20 mouse cellular contexts compared by ENCODE assay signal in the genomic region with DNA sequence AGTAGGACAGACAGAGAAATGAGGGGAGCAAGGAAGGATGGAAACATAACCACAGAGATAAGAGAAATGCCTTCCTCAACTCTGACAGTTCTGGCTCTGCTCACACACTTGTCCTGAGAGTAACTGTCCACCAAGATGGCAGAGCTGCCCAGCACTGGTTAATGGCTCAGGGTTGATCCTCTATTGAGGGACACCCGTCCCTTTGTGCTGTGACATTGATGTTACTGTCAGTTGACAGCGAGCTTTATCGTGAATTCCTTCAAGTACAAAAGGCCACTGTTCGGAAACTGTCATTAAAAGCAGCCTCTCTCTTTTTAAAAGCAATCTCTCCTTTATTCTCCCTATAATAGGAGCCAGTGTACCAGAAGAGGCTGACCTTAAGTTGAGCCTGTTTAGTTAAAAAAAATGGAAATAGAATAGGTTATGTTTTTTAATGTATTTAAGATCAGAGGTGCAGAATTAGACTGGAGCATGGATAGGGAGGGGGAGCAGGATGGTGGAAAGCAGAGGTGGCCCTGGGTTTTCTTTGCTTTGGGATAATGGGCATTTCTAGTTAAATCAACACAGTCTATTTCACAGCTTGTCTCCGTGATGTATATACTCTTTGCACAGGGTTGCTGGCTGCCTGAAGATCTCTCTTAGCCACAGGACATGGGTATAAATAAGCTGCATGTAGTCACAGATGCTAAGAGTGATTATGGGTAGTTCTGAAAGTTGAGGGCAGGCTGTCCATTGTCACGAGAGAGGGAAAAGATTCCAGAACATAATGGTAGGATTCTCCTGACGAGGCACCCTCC.
DNase-seq lines count a peak whose midpoint lies in the region; ATAC-seq and TF ChIP-seq lines count a peak whose summit lies in the region.
"Had no signal": no experiment of that assay in that cellular context is flagged by ENCODE, and none has a peak within 500 bp of the region (broad histone marks: within the 10 kb centered on the region; RNA-seq: fewer than 3 reads in every experiment).

No protein-coding gene starts in this region.

- H3K4me3 ChIP-seq in forebrain, embryonic 14.5 days (ENCODE audit: low read depth, low read length) = no peak overlapping the region
- no peak overlapping the region for H3K4me3 ChIP-seq in forebrain, embryonic 11.5 days (ENCODE audit: low read depth, low read length)
- no peak overlapping the region for H3K4me3 ChIP-seq in midbrain, embryonic 11.5 days (ENCODE audit: low read depth, low read length)
- no peak overlapping the region for H3K4me3 ChIP-seq in midbrain, postnatal 0 days (ENCODE audit: low read depth, low read length)
- H3K4me3 ChIP-seq in midbrain, embryonic 14.5 days (replicated peaks; ENCODE audit: low read depth, low read length) = no peak overlapping the region
- H3K4me3 ChIP-seq in kidney, embryonic 15.5 days (replicated peaks) = no peak overlapping the region
- H3K4me3 ChIP-seq: heart, adult 2 months; layer of hippocampus, adult 2 months; lung, embryonic 15.5 days had no signal

- no peak for TF ChIP-seq CTCF in midbrain, postnatal 0 days (IDR thresholded peaks at IDR 0.05)

- ATAC-seq in forebrain, embryonic 14.5 days = no peak
- ATAC-seq in forebrain, embryonic 11.5 days (replicated peaks; ENCODE audit: low FRiP score) = no peak
- peak; percentile 52; the same call in 1 of the 2 replicates for ATAC-seq in midbrain, embryonic 11.5 days (ENCODE audit: low FRiP score)
- no peak for ATAC-seq in midbrain, postnatal 0 days (ENCODE audit: low FRiP score)
- no peak for ATAC-seq in midbrain, embryonic 14.5 days (ENCODE audit: low FRiP score, low TSS enrichment)
- no peak for ATAC-seq in kidney, embryonic 15.5 days (replicated peaks; ENCODE audit: low FRiP score)

- peak; percentile 39 for DNase-seq in forebrain, embryonic 14.5 days (ENCODE audit: low spot score)
- no peak for DNase-seq in forebrain, embryonic 11.5 days (ENCODE audit: low spot score)
- peak; percentile 82 for DNase-seq in midbrain, embryonic 11.5 days (ENCODE audit: low spot score, missing footprints)
- DNase-seq in midbrain, postnatal 0 days (ENCODE audit: low spot score) = no peak
- peak; percentile 23 for DNase-seq in midbrain, embryonic 14.5 days
- no peak for DNase-seq in thymus, postnatal 36 days
- DNase-seq: adrenal gland, postnatal 25 days; cerebellum, adult 18-20 months; cerebellum, postnatal 25 days; gastrocnemius, postnatal 10 days; heart, adult 2 months; heart, postnatal 36 days; kidney, adult 11 months; kidney, postnatal 14 days; thymus, postnatal 14 days had no signal

- no peak overlapping the region for H3K27ac ChIP-seq in forebrain, embryonic 14.5 days (ENCODE audit: low read depth, low read length)
- no peak overlapping the region for H3K27ac ChIP-seq in forebrain, embryonic 11.5 days (ENCODE audit: low read depth, low read length)
- no peak overlapping the region for H3K27ac ChIP-seq in midbrain, embryonic 11.5 days (ENCODE audit: low read depth, low read length)
- H3K27ac ChIP-seq in midbrain, postnatal 0 days (ENCODE audit: low read depth, low read length) = no peak overlapping the region
- no peak overlapping the region for H3K27ac ChIP-seq in midbrain, embryonic 14.5 days (replicated peaks; ENCODE audit: low read depth, low read length)
- no peak overlapping the region for H3K27ac ChIP-seq in kidney, embryonic 15.5 days
- H3K27ac ChIP-seq: heart, adult 2 months; layer of hippocampus, adult 2 months; lung, embryonic 15.5 days; macrophage had no signal

- no peaks in the 10 kb centered on the region for H3K27me3 ChIP-seq in forebrain, embryonic 14.5 days (replicated peaks; ENCODE audit: control insufficient read depth, insufficient read depth, low read length)
- H3K27me3 ChIP-seq in forebrain, embryonic 11.5 days (ENCODE audit: control insufficient read depth, insufficient read depth, low read length) = no peaks in the 10 kb centered on the region
- H3K27me3 ChIP-seq in midbrain, embryonic 11.5 days (ENCODE audit: control insufficient read depth, insufficient read depth, low read length) = peaks cover 3% of the 10 kb centered on the region; the same call in 1 of the 2 replicates
- H3K27me3 ChIP-seq in midbrain, postnatal 0 days (ENCODE audit: insufficient read depth, low read length) = no peaks in the 10 kb centered on the region
- H3K27me3 ChIP-seq in midbrain, embryonic 14.5 days (ENCODE audit: control insufficient read depth, insufficient read depth, low read length) = no peaks in the 10 kb centered on the region
- no peaks in the 10 kb centered on the region for H3K27me3 ChIP-seq in kidney, embryonic 15.5 days
- H3K27me3 ChIP-seq: CH12.LX; lung, embryonic 15.5 days had no signal

- H3K4me1 ChIP-seq in forebrain, embryonic 14.5 days (ENCODE audit: control insufficient read depth, insufficient read depth, low read length) = 0 out of 2 replicates have a peak, but pooled peaks cover 3% of the 10 kb centered on the region
- no peaks in the 10 kb centered on the region for H3K4me1 ChIP-seq in forebrain, embryonic 11.5 days (replicated peaks; ENCODE audit: control insufficient read depth, insufficient read depth, low read length)
- peaks cover 7% of the 10 kb centered on the region; the same call in 1 of the 2 replicates for H3K4me1 ChIP-seq in midbrain, embryonic 11.5 days (ENCODE audit: control insufficient read depth, insufficient read depth, low read length)
- 0 out of 2 replicates have a peak, but pooled peaks cover 3% of the 10 kb centered on the region for H3K4me1 ChIP-seq in midbrain, postnatal 0 days (ENCODE audit: insufficient read depth, low read length)
- peaks cover 9% of the 10 kb centered on the region for H3K4me1 ChIP-seq in midbrain, embryonic 14.5 days (ENCODE audit: control insufficient read depth, insufficient read depth, low read length)
- no peaks in the 10 kb centered on the region for H3K4me1 ChIP-seq in kidney, embryonic 15.5 days
- H3K4me1 ChIP-seq: lung, embryonic 15.5 days had no signal

- H3K9me3 ChIP-seq in forebrain, embryonic 14.5 days (replicated peaks; ENCODE audit: control insufficient read depth, low read length) = no peaks in the 10 kb centered on the region
- H3K9me3 ChIP-seq in forebrain, embryonic 11.5 days (ENCODE audit: control insufficient read depth, low read length) = no peaks in the 10 kb centered on the region
- H3K9me3 ChIP-seq in midbrain, embryonic 11.5 days (ENCODE audit: control insufficient read depth, low read length) = no peaks in the 10 kb centered on the region
- H3K9me3 ChIP-seq in midbrain, postnatal 0 days (ENCODE audit: low read length) = no peaks in the 10 kb centered on the region
- H3K9me3 ChIP-seq in midbrain, embryonic 14.5 days (ENCODE audit: control insufficient read depth, low read length) = no peaks in the 10 kb centered on the region
- no peaks in the 10 kb centered on the region for H3K9me3 ChIP-seq in kidney, embryonic 15.5 days (replicated peaks)
- H3K9me3 ChIP-seq: lung, embryonic 15.5 days had no signal

- WGBS in forebrain, embryonic 14.5 days = 33% methylated on average over 7 of the region's 7 CpGs
- WGBS in forebrain, embryonic 11.5 days = 33% methylated on average over 7 of the region's 7 CpGs
- WGBS in midbrain, embryonic 11.5 days = 28% methylated on average over 7 of the region's 7 CpGs
- 20% methylated on average over 7 of the region's 7 CpGs for WGBS in midbrain, postnatal 0 days
- WGBS in midbrain, embryonic 14.5 days = 7% methylated on average over 7 of the region's 7 CpGs
- WGBS in kidney, embryonic 15.5 days = 79% methylated on average over 7 of the region's 7 CpGs

- no peak overlapping the region for H3K4me2 ChIP-seq in forebrain, embryonic 14.5 days (ENCODE audit: low read length)
- no peak overlapping the region for H3K4me2 ChIP-seq in forebrain, embryonic 11.5 days (ENCODE audit: low read depth, low read length, severe bottlenecking)
- no peak overlapping the region for H3K4me2 ChIP-seq in midbrain, embryonic 11.5 days
- no peak overlapping the region for H3K4me2 ChIP-seq in midbrain, postnatal 0 days (ENCODE audit: low read depth, low read length, poor library complexity, severe bottlenecking)
- no peak overlapping the region for H3K4me2 ChIP-seq in midbrain, embryonic 14.5 days (ENCODE audit: low read length)
- H3K4me2 ChIP-seq in kidney, embryonic 15.5 days = no peak overlapping the region
- H3K4me2 ChIP-seq: lung, embryonic 15.5 days had no signal

- H3K36me3 ChIP-seq in forebrain, embryonic 14.5 days (ENCODE audit: control insufficient read depth, insufficient read depth, low read length) = no peaks in the 10 kb centered on the region
- no peaks in the 10 kb centered on the region for H3K36me3 ChIP-seq in forebrain, embryonic 11.5 days (ENCODE audit: control insufficient read depth, insufficient read depth, low read length)
- H3K36me3 ChIP-seq in midbrain, embryonic 11.5 days (ENCODE audit: control insufficient read depth, insufficient read depth, low read length) = no peaks in the 10 kb centered on the region
- no peaks in the 10 kb centered on the region for H3K36me3 ChIP-seq in midbrain, postnatal 0 days (ENCODE audit: insufficient read depth, low read length)
- no peaks in the 10 kb centered on the region for H3K36me3 ChIP-seq in midbrain, embryonic 14.5 days (ENCODE audit: control insufficient read depth, insufficient read depth, low read length)
- H3K36me3 ChIP-seq in kidney, embryonic 15.5 days = no peaks in the 10 kb centered on the region
- H3K36me3 ChIP-seq: lung, embryonic 15.5 days had no signal

- H3K9ac ChIP-seq in forebrain, embryonic 14.5 days (ENCODE audit: low read length) = no peak overlapping the region
- H3K9ac ChIP-seq in forebrain, embryonic 11.5 days (ENCODE audit: low read length) = no peak overlapping the region
- H3K9ac ChIP-seq in midbrain, embryonic 11.5 days (ENCODE audit: low read length) = no peak overlapping the region
- no peak overlapping the region for H3K9ac ChIP-seq in midbrain, postnatal 0 days (replicated peaks; ENCODE audit: low read length, poor library complexity, severe bottlenecking)
- H3K9ac ChIP-seq in midbrain, embryonic 14.5 days (replicated peaks; ENCODE audit: low read length) = no peak overlapping the region
- no peak overlapping the region for H3K9ac ChIP-seq in kidney, embryonic 15.5 days
- H3K9ac ChIP-seq: lung, embryonic 15.5 days had no signal

Comparison
In these comparisons a context has a peak if more than half of its experiments do, and no peak if none do; other contexts are left out.
1. DNase-seq: peak in forebrain, embryonic 14.5 days (single experiment), midbrain, embryonic 11.5 days (single experiment) and midbrain, embryonic 14.5 days (single experiment); none in forebrain, embryonic 11.5 days (single experiment), midbrain, postnatal 0 days (single experiment) and thymus, postnatal 36 days (0 of 2).